Mouse (Mus musculus): ENCODE data around the gene Rab11fip3. TPM values are rescaled to one million over a fixed set of nuclear protein-coding genes. Genes with fewer than 3 reads are reported as not detected.

Gene Rab11fip3
- total and polyA plus RNA-seq, 3 experiments: 3.0 to 13.9 (median 9.3) TPM

- peaks cover 5% of the 10 kb centered on the region for H3K9me3 ChIP-seq (replicated peaks)
- peaks cover 33% of the 10 kb centered on the region for H3K27me3 ChIP-seq (ENCODE audit: insufficient read depth, low read length)
- no peak overlapping the region for H3K4me3 ChIP-seq (ENCODE audit: low read depth, low read length)
- no peak for ATAC-seq (ENCODE audit: extremely low read depth, insufficient number of reproducible peaks, low FRiP score, poor library complexity, severe bottlenecking)
- TF ChIP-seq POLR2AphosphoS5 (IDR thresholded peaks at IDR 0.05; ENCODE audit: insufficient replicate concordance, low read depth, low read length) (no peak), CTCF (IDR thresholded peaks at IDR 0.05; ENCODE audit: low read depth, low read length) (no peak), TAL1 (conservative IDR thresholded peaks at IDR 0.05; ENCODE audit: low read depth, low read length) (no peak), GATA2 (IDR thresholded peaks at IDR 0.05; ENCODE audit: borderline replicate concordance, low read depth, low read length) (no peak), GATA1 (IDR thresholded peaks at IDR 0.05; ENCODE audit: borderline replicate concordance, low read length) (no peak)
- H3K4me1 ChIP-seq (ENCODE audit: insufficient read depth, low read depth, low read length): peaks cover 78% of the 10 kb centered on the region
- no peak for DNase-seq (ENCODE audit: low spot score)
- H3K36me3 ChIP-seq (replicated peaks): no peaks in the 10 kb centered on the region
Measured at GRCm38 (mm10) chr17:25948051-25948450, 121.3 kb downstream of the Rab11fip3 start.

GRCm38 (mm10) chr17:25947576-25947975 lies 121.8 kb downstream of the Rab11fip3 start:
- Histone ChIP-seq H3K36me3 (replicated peaks) (no peaks in the 10 kb centered on the region), H3K27me3 (ENCODE audit: insufficient read depth, low read length) (peaks cover 28% of the 10 kb centered on the region), H3K9me3 (replicated peaks) (peaks cover 5% of the 10 kb centered on the region), H3K4me3 (ENCODE audit: low read depth, low read length) (no peak overlapping the region), H3K4me1 (ENCODE audit: insufficient read depth, low read depth, low read length) (peaks cover 83% of the 10 kb centered on the region)
- ATAC-seq (ENCODE audit: extremely low read depth, insufficient number of reproducible peaks, low FRiP score, poor library complexity, severe bottlenecking) (no peak), DNase-seq (ENCODE audit: low spot score) (no peak)
- TF ChIP-seq POLR2AphosphoS5 (IDR thresholded peaks at IDR 0.05; ENCODE audit: insufficient replicate concordance, low read depth, low read length) (no peak), GATA1 (IDR thresholded peaks at IDR 0.05; ENCODE audit: borderline replicate concordance, low read length) (no peak), CTCF (IDR thresholded peaks at IDR 0.05; ENCODE audit: low read depth, low read length) (no peak), TAL1 (conservative IDR thresholded peaks at IDR 0.05; ENCODE audit: low read depth, low read length) (no peak), GATA2 (IDR thresholded peaks at IDR 0.05; ENCODE audit: borderline replicate concordance, low read depth, low read length) (no peak)

- no peak for ATAC-seq (ENCODE audit: extremely low read depth, insufficient number of reproducible peaks, low FRiP score, poor library complexity, severe bottlenecking)
- Histone ChIP-seq H3K9me3 (replicated peaks) (peaks cover 4% of the 10 kb centered on the region), H3K4me1 (ENCODE audit: insufficient read depth, low read depth, low read length) (peaks cover 84% of the 10 kb centered on the region), H3K36me3 (replicated peaks) (no peaks in the 10 kb centered on the region), H3K4me3 (ENCODE audit: low read depth, low read length) (peak overlapping the region; percentile 14; the same call in 1 of the 2 replicates), H3K27me3 (ENCODE audit: insufficient read depth, low read length) (peaks cover 21% of the 10 kb centered on the region)
- no peak for TF ChIP-seq TAL1 (conservative IDR thresholded peaks at IDR 0.05; ENCODE audit: low read depth, low read length)
- TF ChIP-seq GATA1 (IDR thresholded peaks at IDR 0.05; ENCODE audit: borderline replicate concordance, low read length): no peak
- no peak for TF ChIP-seq GATA2 (IDR thresholded peaks at IDR 0.05; ENCODE audit: borderline replicate concordance, low read depth, low read length)
- no peak for TF ChIP-seq POLR2AphosphoS5 (IDR thresholded peaks at IDR 0.05; ENCODE audit: insufficient replicate concordance, low read depth, low read length)
- no peak for TF ChIP-seq CTCF (IDR thresholded peaks at IDR 0.05; ENCODE audit: low read depth, low read length)
- DNase-seq (ENCODE audit: low spot score): no peak
Measured at GRCm38 (mm10) chr17:25946891-25947290, 122.5 kb downstream of the Rab11fip3 start.

GRCm38 (mm10) chr17:25946349-25946748 lies 123.0 kb downstream of the Rab11fip3 start:
- DNase-seq (ENCODE audit: low spot score): no peak
- H3K4me3 ChIP-seq (ENCODE audit: low read depth, low read length): peak overlapping the region; percentile 14; the same call in 1 of the 2 replicates
- no peak for TF ChIP-seq POLR2AphosphoS5 (IDR thresholded peaks at IDR 0.05; ENCODE audit: insufficient replicate concordance, low read depth, low read length)
- TF ChIP-seq GATA1 (IDR thresholded peaks at IDR 0.05; ENCODE audit: borderline replicate concordance, low read length): no peak
- TF ChIP-seq TAL1 (conservative IDR thresholded peaks at IDR 0.05; ENCODE audit: low read depth, low read length): no peak
- TF ChIP-seq GATA2 (IDR thresholded peaks at IDR 0.05; ENCODE audit: borderline replicate concordance, low read depth, low read length): no peak
- TF ChIP-seq CTCF (IDR thresholded peaks at IDR 0.05; ENCODE audit: low read depth, low read length): no peak
- no peaks in the 10 kb centered on the region for H3K9me3 ChIP-seq (replicated peaks)
- peaks cover 16% of the 10 kb centered on the region for H3K27me3 ChIP-seq (ENCODE audit: insufficient read depth, low read length)
- no peaks in the 10 kb centered on the region for H3K36me3 ChIP-seq (replicated peaks)
- peaks cover 79% of the 10 kb centered on the region for H3K4me1 ChIP-seq (ENCODE audit: insufficient read depth, low read depth, low read length)
- ATAC-seq (ENCODE audit: extremely low read depth, insufficient number of reproducible peaks, low FRiP score, poor library complexity, severe bottlenecking): no peak

- TF ChIP-seq TAL1 (conservative IDR thresholded peaks at IDR 0.05; ENCODE audit: low read depth, low read length) (no peak), GATA2 (IDR thresholded peaks at IDR 0.05; ENCODE audit: borderline replicate concordance, low read depth, low read length) (no peak), CTCF (IDR thresholded peaks at IDR 0.05; ENCODE audit: low read depth, low read length) (no peak), GATA1 (IDR thresholded peaks at IDR 0.05; ENCODE audit: borderline replicate concordance, low read length) (no peak), POLR2AphosphoS5 (IDR thresholded peaks at IDR 0.05; ENCODE audit: insufficient replicate concordance, low read depth, low read length) (no peak)
- Histone ChIP-seq H3K36me3 (replicated peaks) (peaks cover 2% of the 10 kb centered on the region), H3K9me3 (replicated peaks) (no peaks in the 10 kb centered on the region), H3K4me1 (ENCODE audit: insufficient read depth, low read depth, low read length) (peaks cover 77% of the 10 kb centered on the region), H3K4me3 (ENCODE audit: low read depth, low read length) (peak overlapping the region; percentile 47; the same call in 1 of the 2 replicates), H3K27me3 (ENCODE audit: insufficient read depth, low read length) (peaks cover 10% of the 10 kb centered on the region)
- no peak for ATAC-seq (ENCODE audit: extremely low read depth, insufficient number of reproducible peaks, low FRiP score, poor library complexity, severe bottlenecking)
- no peak for DNase-seq (ENCODE audit: low spot score)
Measured at GRCm38 (mm10) chr17:25945517-25946155, 123.7 kb downstream of the Rab11fip3 start.

GRCm38 (mm10) chr17:25944366-25945163 lies 124.8 kb downstream of the Rab11fip3 start, which contains the start of the genes Pigq and Nhlrc4:
Gene Pigq, minus strand, starts transcription at chr17:25944936.
Gene Nhlrc4, minus strand, starts transcription at chr17:25944961.
- DNase-seq (ENCODE audit: low spot score) (peak; percentile 39), ATAC-seq (ENCODE audit: extremely low read depth, insufficient number of reproducible peaks, low FRiP score, poor library complexity, severe bottlenecking) (no peak)
- H3K36me3 ChIP-seq (replicated peaks): peaks cover 12% of the 10 kb centered on the region
- TF ChIP-seq CTCF (IDR thresholded peaks at IDR 0.05; ENCODE audit: low read depth, low read length) (no peak), GATA1 (IDR thresholded peaks at IDR 0.05; ENCODE audit: borderline replicate concordance, low read length) (no peak), POLR2AphosphoS5 (IDR thresholded peaks at IDR 0.05; ENCODE audit: insufficient replicate concordance, low read depth, low read length) (no peak), GATA2 (IDR thresholded peaks at IDR 0.05; ENCODE audit: borderline replicate concordance, low read depth, low read length) (no peak), TAL1 (conservative IDR thresholded peaks at IDR 0.05; ENCODE audit: low read depth, low read length) (no peak)
- no peaks in the 10 kb centered on the region for H3K9me3 ChIP-seq (replicated peaks)
- peaks cover 78% of the 10 kb centered on the region for H3K4me1 ChIP-seq (ENCODE audit: insufficient read depth, low read depth, low read length)
- H3K27me3 ChIP-seq (ENCODE audit: insufficient read depth, low read length): no peaks in the 10 kb centered on the region; the same call in 1 of the 2 replicates
- peak within 1 kb of the TSS; percentile 90; the same call in 1 of the 2 replicates for H3K4me3 ChIP-seq (ENCODE audit: low read depth, low read length)
